Mouse (Mus musculus) lung, embryonic 15.5 days (tissue): ENCODE measurements at regions not wholly inside any gene's neighbourhood (a gene's known extent, or its start where the extent isn't known, plus 50 kb on each side); places are given as distances from the start of the nearest gene placed in this dataset.

Experiments
- ATAC-seq: fragments of 200-750 bp; cut with Nextera tagmentation; 2 replicates; pipeline ENCODE4 v1.8.0; 2017; ENCODE audit warnings: moderate number of reproducible peaks, borderline replicate concordance; ENCODE audit not compliant: low FRiP score, low TSS enrichment; ENCODE audit errors: extremely low read depth
- H3K27ac ChIP-seq: fragments of 300-500 bp; sonication (generic); 2 replicates; pipeline ENCODE4 v1.5.1; 2015; ENCODE audit warnings: moderate library complexity, mild to moderate bottlenecking, inconsistent platforms
- H3K27me3 ChIP-seq: fragments of 300-500 bp; sonication (generic); 2 replicates; pipeline ENCODE4 v1.6.1; 2015; ENCODE audit warnings: inconsistent platforms
- H3K36me3 ChIP-seq: fragments of 300-500 bp; sonication (generic); 2 replicates; pipeline ENCODE4 v1.6.1; 2015; ENCODE audit warnings: inconsistent platforms
- H3K4me1 ChIP-seq: fragments of 300-500 bp; sonication (generic); 2 replicates; pipeline ENCODE4 v1.6.1; 2015; ENCODE audit warnings: inconsistent platforms
- H3K4me2 ChIP-seq: fragments of 300-500 bp; sonication (generic); 2 replicates; pipeline ENCODE4 v1.6.1; 2015; ENCODE audit warnings: inconsistent platforms, mild to moderate bottlenecking, moderate library complexity
- H3K4me3 ChIP-seq: fragments of 300-500 bp; sonication (generic); 2 replicates; pipeline ENCODE4 v1.5.1; 2015; ENCODE audit warnings: mild to moderate bottlenecking, inconsistent platforms
- H3K9ac ChIP-seq: fragments of 300-500 bp; sonication (generic); 2 replicates; pipeline ENCODE4 v1.6.1; 2015; ENCODE audit warnings: inconsistent platforms
- H3K9me3 ChIP-seq: fragments of 300-500 bp; sonication (generic); 2 replicates; pipeline ENCODE4 v1.6.1; 2016; ENCODE audit warnings: inconsistent platforms
- WGBS: fragments of 180-500 bp; shearing (Covaris S2); methylation state at CpG from one replicate; pipeline ENCODE4 v1.1.7; 2015; 5-methylcytosine and 5-hydroxymethylcytosine counted together

GRCm38 (mm10) chr13:53900406-53901025 is 155.0 kb downstream of the Drd1 start:
- no peak overlapping the region for H3K27ac ChIP-seq
- H3K27me3 ChIP-seq, result no peaks in the 10 kb centered on the region
- H3K9ac ChIP-seq, result no peak overlapping the region
- H3K4me2 ChIP-seq, result no peak overlapping the region
- H3K4me3 ChIP-seq, result no peak overlapping the region
- ATAC-seq, result no peak
- WGBS, result 58% methylated on average over 3 of the region's 3 CpGs
- H3K36me3 ChIP-seq, result no peaks in the 10 kb centered on the region
- H3K9me3 ChIP-seq, result no peaks in the 10 kb centered on the region
- H3K4me1 ChIP-seq, result no peaks in the 10 kb centered on the region

GRCm38 (mm10) chr13:53898351-53898750 is 157.2 kb downstream of the Drd1 start:
- Histone ChIP-seq H3K27ac (no peak overlapping the region), H3K4me2 (no peak overlapping the region), H3K27me3 (no peaks in the 10 kb centered on the region), H3K4me3 (no peak overlapping the region), H3K36me3 (no peaks in the 10 kb centered on the region), H3K4me1 (no peaks in the 10 kb centered on the region), H3K9me3 (no peaks in the 10 kb centered on the region), H3K9ac (no peak overlapping the region)
- ATAC-seq, result no peak
- 59% methylated on average over 10 of the region's 10 CpGs for WGBS

DNA sequence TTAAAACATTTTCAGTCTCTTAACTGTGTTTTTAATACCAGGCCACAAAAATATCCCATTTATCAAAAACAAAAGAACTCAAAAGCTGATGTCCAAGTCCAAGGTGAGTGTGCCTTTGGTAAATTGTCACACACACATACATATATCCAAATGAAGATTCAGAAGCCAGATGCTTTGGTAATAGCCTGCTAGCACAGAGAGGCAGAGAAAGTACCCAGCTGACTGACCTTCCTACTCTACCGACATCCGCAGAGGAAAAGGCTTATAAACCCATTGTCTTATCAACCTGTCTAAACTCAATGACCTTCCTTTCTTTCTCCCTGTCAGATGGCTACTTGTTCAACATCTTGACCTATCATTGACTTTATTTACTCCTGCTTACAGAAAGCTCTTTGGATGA is 158.3 kb downstream of the Drd1 start:
- Histone ChIP-seq H3K4me3 (no peak overlapping the region), H3K36me3 (no peaks in the 10 kb centered on the region), H3K27ac (no peak overlapping the region), H3K9ac (no peak overlapping the region), H3K4me2 (no peak overlapping the region), H3K27me3 (no peaks in the 10 kb centered on the region), H3K9me3 (no peaks in the 10 kb centered on the region), H3K4me1 (no peaks in the 10 kb centered on the region)
- ATAC-seq, result no peak
- WGBS, result 74% methylated on average over 2 of the region's 2 CpGs

- H3K4me3 ChIP-seq, result no peak overlapping the region
- H3K36me3 ChIP-seq, result no peaks in the 10 kb centered on the region
- no peaks in the 10 kb centered on the region for H3K4me1 ChIP-seq
- H3K27me3 ChIP-seq, result no peaks in the 10 kb centered on the region
- WGBS, result 80% methylated on average over 3 of the region's 3 CpGs
- H3K9ac ChIP-seq, result no peak overlapping the region
- H3K27ac ChIP-seq, result no peak overlapping the region
- no peak overlapping the region for H3K4me2 ChIP-seq
- ATAC-seq, result no peak
- H3K9me3 ChIP-seq, result no peaks in the 10 kb centered on the region
Measured at GRCm38 (mm10) chr13:53888411-53888810, 167.1 kb downstream of the Drd1 start.

- Histone ChIP-seq H3K4me3 (no peak overlapping the region), H3K9ac (no peak overlapping the region), H3K4me2 (no peak overlapping the region), H3K27me3 (no peaks in the 10 kb centered on the region), H3K27ac (no peak overlapping the region), H3K4me1 (no peaks in the 10 kb centered on the region), H3K36me3 (no peaks in the 10 kb centered on the region), H3K9me3 (no peaks in the 10 kb centered on the region)
- no peak for ATAC-seq
- 76% methylated on average over 10 of the region's 10 CpGs for WGBS
Measured at GRCm38 (mm10) chr13:53885756-53886155, 169.7 kb downstream of the Drd1 start.

GRCm38 (mm10) chr13:53883206-53883605 is 172.3 kb downstream of the Drd1 start:
- Histone ChIP-seq H3K4me2 (no peak overlapping the region), H3K4me1 (no peaks in the 10 kb centered on the region), H3K4me3 (no peak overlapping the region), H3K9ac (no peak overlapping the region), H3K36me3 (no peaks in the 10 kb centered on the region), H3K27me3 (no peaks in the 10 kb centered on the region), H3K27ac (no peak overlapping the region), H3K9me3 (no peaks in the 10 kb centered on the region)
- ATAC-seq, result no peak
- 73% methylated on average over 6 of the region's 6 CpGs for WGBS

GRCm38 (mm10) chr13:53880466-53881250 is 174.8 kb downstream of the Drd1 start:
- H3K27ac ChIP-seq, result no peak overlapping the region
- no peak for ATAC-seq
- H3K4me1 ChIP-seq, result no peaks in the 10 kb centered on the region
- H3K27me3 ChIP-seq, result no peaks in the 10 kb centered on the region
- no peaks in the 10 kb centered on the region for H3K9me3 ChIP-seq
- WGBS, result 73% methylated on average over 10 of the region's 10 CpGs
- H3K9ac ChIP-seq, result no peak overlapping the region
- H3K4me2 ChIP-seq, result no peak overlapping the region
- H3K36me3 ChIP-seq, result no peaks in the 10 kb centered on the region
- H3K4me3 ChIP-seq, result no peak overlapping the region

- Histone ChIP-seq H3K9ac (no peak overlapping the region), H3K27me3 (no peaks in the 10 kb centered on the region), H3K4me3 (no peak overlapping the region), H3K9me3 (no peaks in the 10 kb centered on the region), H3K36me3 (no peaks in the 10 kb centered on the region), H3K4me2 (no peak overlapping the region), H3K4me1 (no peaks in the 10 kb centered on the region), H3K27ac (no peak overlapping the region)
- 79% methylated on average over 4 of the region's 4 CpGs for WGBS
- no peak for ATAC-seq
Measured at GRCm38 (mm10) chr13:53875546-53875945, 180.0 kb downstream of the Drd1 start.

DNA sequence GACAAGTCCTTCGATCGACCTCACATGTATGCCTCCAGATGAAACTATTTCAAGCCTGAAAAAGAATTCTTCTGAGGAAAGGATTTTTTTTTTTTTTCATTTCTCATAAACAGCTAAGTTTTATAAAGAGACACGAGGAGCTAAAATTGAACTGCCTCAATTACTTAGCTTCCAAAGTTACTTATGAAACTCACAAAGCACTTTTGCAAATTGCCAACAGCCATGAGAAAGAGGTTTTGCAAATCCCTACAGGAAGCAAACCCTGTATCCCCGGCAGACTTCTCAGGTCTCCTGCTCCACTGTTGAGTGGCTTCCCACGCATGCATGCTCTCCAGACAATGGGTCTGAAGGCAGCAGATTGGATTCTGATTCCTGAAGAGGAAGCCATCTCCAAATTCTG is 190.2 kb downstream of the Drd1 start:
- H3K4me2 ChIP-seq, result no peak overlapping the region
- no peaks in the 10 kb centered on the region for H3K36me3 ChIP-seq
- H3K9ac ChIP-seq, result no peak overlapping the region
- H3K27ac ChIP-seq, result no peak overlapping the region
- ATAC-seq, result no peak
- no peaks in the 10 kb centered on the region for H3K4me1 ChIP-seq
- H3K4me3 ChIP-seq, result no peak overlapping the region
- WGBS, result 71% methylated on average over 5 of the region's 5 CpGs
- no peaks in the 10 kb centered on the region for H3K9me3 ChIP-seq
- H3K27me3 ChIP-seq, result no peaks in the 10 kb centered on the region

GRCm38 (mm10) chr13:53862336-53862735 is 193.2 kb downstream of the Drd1 start:
- Histone ChIP-seq H3K27me3 (no peaks in the 10 kb centered on the region), H3K4me1 (no peaks in the 10 kb centered on the region), H3K9ac (no peak overlapping the region), H3K36me3 (no peaks in the 10 kb centered on the region), H3K4me3 (no peak overlapping the region), H3K9me3 (no peaks in the 10 kb centered on the region), H3K27ac (no peak overlapping the region), H3K4me2 (no peak overlapping the region)
- 35% methylated on average over 4 of the region's 4 CpGs for WGBS
- ATAC-seq, result no peak

DNA sequence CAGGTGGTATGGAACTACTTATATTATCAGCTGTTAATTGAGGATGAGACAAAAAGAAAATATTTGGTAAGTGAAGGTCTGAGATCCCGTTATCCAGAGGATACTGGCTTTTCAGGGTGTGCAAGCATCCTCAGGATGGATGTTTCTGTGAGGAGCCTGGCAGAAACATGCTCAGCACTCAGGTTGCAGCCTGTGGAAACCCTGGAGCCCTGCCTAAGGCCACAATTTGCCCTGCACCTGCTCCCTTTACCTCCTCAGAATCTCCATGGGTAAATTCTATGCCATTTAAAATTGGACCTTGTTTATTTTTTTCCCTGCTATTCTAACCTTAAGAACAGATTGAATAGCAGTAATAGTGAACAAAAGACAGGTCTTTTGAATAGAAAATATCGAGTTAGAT is 201.3 kb downstream of the Drd1 start:
- 52% methylated on average over 2 of the region's 2 CpGs for WGBS
- Histone ChIP-seq H3K4me1 (no peaks in the 10 kb centered on the region), H3K36me3 (no peaks in the 10 kb centered on the region), H3K9me3 (no peaks in the 10 kb centered on the region), H3K27ac (no peak overlapping the region), H3K4me3 (no peak overlapping the region), H3K9ac (no peak overlapping the region), H3K27me3 (no peaks in the 10 kb centered on the region), H3K4me2 (no peak overlapping the region)
- no peak for ATAC-seq

DNA sequence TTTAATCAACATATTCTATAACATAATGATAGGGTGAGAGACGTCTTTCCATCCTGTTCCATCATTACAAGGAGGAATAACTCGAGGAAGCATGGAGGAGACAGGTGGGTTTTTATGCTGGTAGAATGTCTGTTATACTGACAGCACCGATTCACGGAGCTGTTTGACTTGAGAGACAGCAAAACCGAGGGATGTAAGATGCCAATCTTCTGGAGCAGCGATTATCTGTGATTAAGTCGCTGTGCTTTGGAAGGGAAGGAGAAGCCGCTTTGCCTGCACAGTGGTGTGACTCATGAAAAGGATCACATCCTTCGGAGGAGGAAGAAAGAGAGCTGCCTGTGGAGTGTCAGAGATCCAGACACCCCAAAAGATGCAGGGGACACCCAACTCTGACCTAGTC is 205.4 kb downstream of the Drd1 start:
- no peak overlapping the region for H3K27ac ChIP-seq
- no peak overlapping the region for H3K9ac ChIP-seq
- no peaks in the 10 kb centered on the region for H3K9me3 ChIP-seq
- no peak overlapping the region for H3K4me2 ChIP-seq
- no peaks in the 10 kb centered on the region for H3K36me3 ChIP-seq
- 77% methylated on average over 9 of the region's 9 CpGs for WGBS
- no peak overlapping the region for H3K4me3 ChIP-seq
- no peaks in the 10 kb centered on the region for H3K4me1 ChIP-seq
- H3K27me3 ChIP-seq, result no peaks in the 10 kb centered on the region
- no peak for ATAC-seq
